ENCODE assay signal across 23 mouse cellular contexts in the genomic region with DNA sequence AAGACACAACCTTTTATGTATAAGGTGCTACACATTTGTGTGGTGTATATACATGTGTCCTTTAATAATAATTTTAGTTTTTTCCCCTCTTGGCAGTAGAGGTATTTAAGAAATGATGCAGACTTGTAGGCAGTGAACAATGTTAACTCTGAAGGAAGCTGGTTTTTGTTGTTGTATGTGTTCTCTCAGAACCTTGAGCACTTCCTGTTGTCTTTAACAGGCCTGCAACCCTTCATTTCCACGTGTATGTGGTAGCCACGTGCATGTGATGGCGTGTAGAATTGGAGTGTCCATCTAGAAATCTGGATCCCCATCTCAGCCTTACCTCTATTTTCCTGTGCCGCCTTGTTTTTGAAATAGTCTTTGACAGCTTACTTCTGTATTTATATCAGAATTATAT. TPM values are rescaled to one million over a fixed set of nuclear protein-coding genes. Genes with fewer than 3 reads are reported as not detected.
DNase-seq lines count a peak whose midpoint lies in the region; ATAC-seq lines count a peak whose summit lies in the region.
"Had no signal": no experiment of that assay in that cellular context is flagged by ENCODE, and none has a peak within 500 bp of the region (broad histone marks: within the 10 kb centered on the region; RNA-seq: fewer than 3 reads in every experiment).

No protein-coding gene starts in this region.

- no peak for ATAC-seq in heart, embryonic 11.5 days (replicated peaks; ENCODE audit: insufficient number of reproducible peaks, low FRiP score, low TSS enrichment)
- ATAC-seq in granulocyte monocyte progenitor cell, adult 5-6 weeks (replicated peaks; ENCODE audit: poor library complexity, severe bottlenecking): no peak
- ATAC-seq: forebrain, embryonic 13.5 days; forebrain, embryonic 15.5 days; forebrain, postnatal 0 days; Patski had no signal

- H3K27ac ChIP-seq in heart, embryonic 11.5 days (ENCODE audit: low read depth, low read length): no peak overlapping the region
- H3K27ac ChIP-seq: embryonic facial prominence, embryonic 10.5 days; embryonic facial prominence, embryonic 12.5 days; forebrain, embryonic 13.5 days; forebrain, embryonic 15.5 days had no signal

- H3K4me1 ChIP-seq in heart, embryonic 11.5 days (ENCODE audit: control insufficient read depth, insufficient read depth, low read length): no peaks in the 10 kb centered on the region
- H3K4me1 ChIP-seq: embryonic facial prominence, embryonic 12.5 days had no signal

- intact Hi-C loops in left cerebral cortex, postnatal 4 days (cut with DNase I): no loop called here

- H3K36me3 ChIP-seq in heart, embryonic 11.5 days (ENCODE audit: control insufficient read depth, insufficient read depth, low read length): no peaks in the 10 kb centered on the region
- H3K36me3 ChIP-seq: embryonic facial prominence, embryonic 12.5 days; forebrain, embryonic 15.5 days had no signal

- H3K9ac ChIP-seq in heart, embryonic 11.5 days (ENCODE audit: low read depth, low read length): no peak overlapping the region
- H3K9ac ChIP-seq: embryonic facial prominence, embryonic 12.5 days; forebrain, embryonic 13.5 days; forebrain, embryonic 15.5 days; forebrain, postnatal 0 days had no signal

- no peak overlapping the region for H3K4me3 ChIP-seq in heart, embryonic 11.5 days (ENCODE audit: low read depth, low read length)
- H3K4me3 ChIP-seq: embryonic facial prominence, embryonic 10.5 days; embryonic facial prominence, embryonic 12.5 days; forebrain, embryonic 13.5 days; forebrain, embryonic 15.5 days had no signal

- WGBS in heart, embryonic 11.5 days (ENCODE audit: insufficient replicate concordance): 80% methylated on average over 4 of the region's 4 CpGs

- H3K27me3 ChIP-seq in heart, embryonic 11.5 days (ENCODE audit: control insufficient read depth, insufficient read depth, low read length): no peaks in the 10 kb centered on the region
- H3K27me3 ChIP-seq: CH12.LX; embryonic facial prominence, embryonic 12.5 days; forebrain, embryonic 13.5 days; forebrain, embryonic 15.5 days; Patski had no signal

- H3K9me3 ChIP-seq in heart, embryonic 11.5 days (replicated peaks; ENCODE audit: control insufficient read depth, low read length): no peaks in the 10 kb centered on the region
- H3K9me3 ChIP-seq: embryonic facial prominence, embryonic 10.5 days; embryonic facial prominence, embryonic 12.5 days; forebrain, embryonic 13.5 days; forebrain, embryonic 15.5 days; G1E had no signal

- peak; percentile 20 for DNase-seq in CD4-positive, CD25-positive, alpha-beta regulatory T cell, adult 2 months (ENCODE audit: low read depth, low spot score)
- DNase-seq in T-cell, adult 2 months (ENCODE audit: low spot score): peak; percentile 8
- peak; percentile 18 for DNase-seq in induced T-regulatory cell, adult 2 months (ENCODE audit: low read depth)
- DNase-seq in left cerebral cortex, postnatal 4 days: no peak
- DNase-seq: adrenal gland, adult 8-10 months; adrenal gland, postnatal 14 days; adrenal gland, postnatal 36 days; B cell, adult 2 months; cerebellum, adult 11-12 months; cerebellum, adult 2 months; cerebellum, adult 9-10 months; cerebellum, postnatal 10 days; cerebellum, postnatal 25 days; forebrain, postnatal 0 days had no signal

- no peak overlapping the region for H3K4me2 ChIP-seq in heart, embryonic 11.5 days
- H3K4me2 ChIP-seq: embryonic facial prominence, embryonic 12.5 days; forebrain, embryonic 13.5 days; forebrain, embryonic 15.5 days had no signal

RNA-seq across cellular contexts. Expression of a gene that starts 20.0 kb away (rescaled TPM):
- 100 to 1,000 TPM; 234 to 247 TPM for total RNA-seq in left cerebral cortex, postnatal 4 days (2021)
- polyA plus RNA-seq in heart, embryonic 11.5 days (2014; fragmentation: Nextera tagmentation; extraction: Ambion mirVana): 47.7 and 51.2 TPM in 2 replicates
- 52.5 and 63.6 TPM in 2 replicates for total RNA-seq in granulocyte monocyte progenitor cell, adult 5-6 weeks (2014; fragmentation: Nextera tagmentation)
- total RNA-seq in granulocyte monocyte progenitor cell, adult 5-6 weeks (2017): 104 and 111 TPM in 2 replicates
